Mouse (Mus musculus): ENCODE results near the gene Entpd3. TPM values are rescaled to one million over a fixed set of nuclear protein-coding genes. Genes with fewer than 3 reads are reported as not detected.

Gene Entpd3
- polyA plus RNA-seq, 1 experiment from 2014 or later = 0.33 TPM

DNA sequence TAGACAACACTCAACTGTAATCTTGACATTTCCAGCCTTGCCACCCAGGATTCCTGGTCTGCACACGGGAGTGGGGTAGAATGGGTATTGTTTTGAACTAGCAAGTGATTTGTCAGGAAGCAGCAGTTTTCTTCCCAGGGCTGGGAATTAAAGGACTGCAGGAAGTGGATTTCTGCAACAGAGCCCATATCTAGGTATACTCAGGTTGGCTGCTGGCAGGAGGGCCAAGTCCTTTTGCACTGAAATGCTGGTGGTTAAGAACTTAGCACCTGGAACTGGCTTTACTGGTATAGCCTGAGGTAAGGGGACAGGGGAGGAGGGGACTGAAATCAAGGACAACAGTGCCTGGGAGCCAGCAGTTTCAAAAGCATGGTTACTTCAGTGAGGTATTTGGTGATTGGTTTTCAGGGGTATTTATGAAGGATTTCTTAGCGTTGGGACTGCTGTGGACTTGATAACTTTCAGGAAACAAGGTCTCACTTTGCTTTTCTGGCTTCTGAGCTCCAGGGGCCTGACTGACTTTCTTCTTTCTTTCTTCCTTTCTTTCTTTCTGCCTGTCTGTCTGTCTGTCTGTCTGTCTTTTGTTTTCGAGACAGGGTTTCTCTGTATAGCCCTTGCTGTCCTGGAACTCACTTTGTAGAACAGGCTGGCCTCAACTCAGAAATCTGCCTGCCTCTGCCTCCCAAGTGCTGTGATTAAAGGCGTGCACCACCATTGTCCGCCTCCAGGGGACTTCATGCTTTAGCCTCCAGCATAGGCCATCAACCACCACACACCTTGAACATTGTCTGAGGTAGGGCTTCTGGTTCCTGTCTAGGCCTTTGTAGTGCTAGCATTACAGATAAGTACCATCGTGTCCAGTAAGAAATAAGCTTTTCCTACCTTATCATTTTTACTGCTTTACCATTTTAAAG lies 36.4 kb downstream of the Entpd3 start:
- H3K4me1 ChIP-seq = peaks cover 33% of the 10 kb centered on the region
- H3K27ac ChIP-seq = no peak overlapping the region
- H3K4me3 ChIP-seq = peak overlapping the region; percentile 78; the same call in 1 of the 2 replicates
- WGBS = 66% methylated on average over 6 of the region's 6 CpGs
- no peaks in the 10 kb centered on the region for H3K27me3 ChIP-seq (ENCODE audit: low read depth, poor library complexity, severe bottlenecking)
- H3K36me3 ChIP-seq = peaks cover 44% of the 10 kb centered on the region
- no peaks in the 10 kb centered on the region for H3K9me3 ChIP-seq (replicated peaks)
- no peak for DNase-seq (ENCODE audit: low spot score)

DNA sequence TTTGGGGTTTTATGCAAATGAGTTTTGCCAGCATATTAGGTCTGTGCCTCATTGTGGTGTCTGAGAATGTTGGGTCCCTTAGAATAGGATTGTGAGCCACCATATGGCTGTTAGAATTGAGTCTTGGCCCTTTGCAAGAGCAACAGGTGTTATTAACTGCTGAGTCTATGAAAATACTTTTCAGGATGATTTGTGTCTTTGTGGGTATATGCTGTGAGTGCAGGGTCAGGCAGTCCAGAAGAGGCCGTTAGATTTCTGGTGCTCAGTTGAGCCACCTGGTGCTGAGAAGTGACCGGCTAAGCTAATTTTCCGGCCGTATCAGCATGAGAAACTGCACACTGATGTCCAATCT lies 37.0 kb downstream of the Entpd3 start:
- Histone ChIP-seq H3K9me3 (replicated peaks) (no peaks in the 10 kb centered on the region), H3K4me3 (peak overlapping the region; percentile 78), H3K27me3 (ENCODE audit: low read depth, poor library complexity, severe bottlenecking) (no peaks in the 10 kb centered on the region), H3K36me3 (peaks cover 44% of the 10 kb centered on the region), H3K4me1 (peaks cover 34% of the 10 kb centered on the region), H3K27ac (no peak overlapping the region)
- no peak for DNase-seq (ENCODE audit: low spot score)
- WGBS = 11% methylated on average over 4 of the region's 4 CpGs

DNA sequence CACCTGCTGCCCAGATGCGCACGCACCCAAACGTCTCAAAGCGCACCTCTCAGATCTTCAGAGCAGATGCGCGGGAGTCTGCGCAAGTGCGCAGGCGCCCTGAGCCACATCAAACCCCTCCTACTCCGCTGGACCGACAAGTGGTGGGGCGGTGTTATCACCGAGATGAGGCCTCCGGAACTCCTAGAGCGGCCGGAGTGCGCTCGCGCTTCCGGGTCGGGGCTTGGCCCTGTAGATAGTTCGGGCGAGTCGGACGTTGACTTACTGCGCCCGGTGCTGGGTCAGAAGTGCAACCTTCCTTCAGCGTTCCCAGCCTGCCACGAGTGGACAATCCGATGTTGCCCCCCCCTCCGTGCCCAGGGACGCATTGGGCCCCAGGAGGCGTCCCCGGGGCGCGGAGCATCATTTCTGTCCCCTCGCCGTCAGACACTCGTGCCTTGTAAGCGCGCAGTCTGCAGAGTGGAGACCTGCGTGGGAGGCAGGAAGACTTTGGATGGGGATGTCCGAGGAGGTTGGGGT lies 37.6 kb downstream of the Entpd3 start:
- 2% methylated on average over 43 of the region's 43 CpGs for WGBS
- peak overlapping the region; percentile 88 for H3K27ac ChIP-seq

DNA sequence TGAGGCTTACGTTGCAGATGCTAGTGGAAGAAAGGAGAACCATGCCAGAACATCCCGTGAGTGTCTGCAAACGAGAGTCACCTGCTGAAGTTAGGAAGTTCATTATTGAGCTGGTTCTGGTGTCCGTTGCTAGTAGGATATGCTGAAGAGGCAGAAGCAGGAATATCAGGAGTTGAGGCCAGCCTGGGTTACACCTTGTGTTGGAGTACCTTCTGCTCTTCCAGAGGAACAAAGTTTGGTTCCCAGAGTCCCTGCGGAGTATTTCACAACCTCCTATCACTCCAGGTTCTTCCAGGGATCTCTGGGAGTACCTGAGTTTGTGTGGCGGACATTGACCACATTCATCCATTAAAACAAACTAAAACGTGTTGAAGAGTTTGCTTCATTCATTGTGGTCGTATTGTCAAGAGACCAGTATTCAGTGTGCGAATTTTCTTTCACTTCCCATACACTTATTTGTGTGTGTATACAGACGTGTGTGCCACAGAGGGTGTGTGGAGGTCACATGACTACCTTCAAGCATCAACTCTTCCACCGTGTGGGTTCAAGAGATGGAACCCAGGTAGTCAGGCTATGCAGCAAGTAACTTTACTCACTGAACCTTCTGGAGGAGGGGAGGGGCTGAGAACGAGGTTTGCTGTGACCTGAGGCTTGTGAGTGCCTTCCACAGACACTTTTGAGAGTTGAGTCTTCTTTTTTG lies 38.2 kb downstream of the Entpd3 start:
- Histone ChIP-seq H3K4me1 (peaks cover 38% of the 10 kb centered on the region), H3K27ac (peak overlapping the region; percentile 88), H3K27me3 (ENCODE audit: low read depth, poor library complexity, severe bottlenecking) (no peaks in the 10 kb centered on the region), H3K4me3 (peak overlapping the region; percentile 78), H3K9me3 (replicated peaks) (no peaks in the 10 kb centered on the region), H3K36me3 (peaks cover 36% of the 10 kb centered on the region)
- WGBS = 61% methylated on average over 12 of the region's 12 CpGs
- DNase-seq (ENCODE audit: low spot score) = no peak

More for the DNA sequence above, 37.6 kb downstream of the Entpd3 start:
- H3K4me1 ChIP-seq = peaks cover 38% of the 10 kb centered on the region
- H3K9me3 ChIP-seq (replicated peaks) = no peaks in the 10 kb centered on the region
- no peaks in the 10 kb centered on the region for H3K27me3 ChIP-seq (ENCODE audit: low read depth, poor library complexity, severe bottlenecking)
- peaks cover 43% of the 10 kb centered on the region for H3K36me3 ChIP-seq
- peak overlapping the region; percentile 78 for H3K4me3 ChIP-seq
- DNase-seq (ENCODE audit: low spot score) = peak; percentile 90

DNA sequence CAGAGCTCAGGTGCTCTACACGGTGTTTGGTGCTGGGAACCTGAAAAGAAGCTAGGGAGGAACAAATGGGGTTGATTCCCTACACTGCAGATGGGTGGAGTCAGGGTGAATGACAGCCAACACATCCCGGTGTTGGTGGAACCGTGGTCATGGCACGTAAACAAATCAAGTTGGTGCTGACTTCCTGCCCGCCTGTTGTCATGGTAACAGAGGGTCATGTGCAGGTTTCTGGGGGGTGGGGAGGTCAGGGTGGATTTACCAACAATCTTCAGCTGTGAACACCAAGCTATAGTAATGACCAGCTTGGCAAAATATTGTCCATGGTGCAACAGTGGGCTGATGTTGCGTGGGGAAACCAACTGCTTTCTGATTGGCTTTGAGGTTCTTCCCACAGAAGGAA lies 39.1 kb downstream of the Entpd3 start:
- Histone ChIP-seq H3K9me3 (replicated peaks) (no peaks in the 10 kb centered on the region), H3K27ac (no peak overlapping the region), H3K36me3 (peaks cover 28% of the 10 kb centered on the region), H3K4me3 (no peak overlapping the region), H3K27me3 (ENCODE audit: low read depth, poor library complexity, severe bottlenecking) (no peaks in the 10 kb centered on the region), H3K4me1 (peaks cover 41% of the 10 kb centered on the region)
- DNase-seq (ENCODE audit: low spot score) = no peak
- WGBS = 61% methylated on average over 6 of the region's 6 CpGs

DNA sequence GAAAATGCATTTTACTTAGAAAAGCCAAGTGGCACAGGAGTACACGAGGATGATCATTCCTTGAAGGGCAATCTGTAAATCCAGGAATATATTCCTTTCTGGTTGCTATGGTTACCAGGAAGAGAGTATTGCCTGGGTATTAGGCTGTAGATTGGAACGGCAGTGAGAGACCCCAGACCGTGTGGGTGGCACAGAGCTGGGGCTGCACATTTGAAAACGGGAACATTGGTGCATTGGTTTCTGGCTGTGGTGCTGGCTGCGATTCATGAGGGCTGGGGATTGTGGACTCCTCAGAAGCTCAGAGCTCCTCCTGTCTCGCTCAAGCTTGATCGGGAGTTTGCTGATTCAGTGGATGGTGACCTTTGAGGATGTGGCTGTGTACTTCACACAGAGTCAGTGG lies 40.2 kb downstream of the Entpd3 start:
- Histone ChIP-seq H3K36me3 (peaks cover 17% of the 10 kb centered on the region), H3K9me3 (replicated peaks) (no peaks in the 10 kb centered on the region), H3K27me3 (ENCODE audit: low read depth, poor library complexity, severe bottlenecking) (no peaks in the 10 kb centered on the region), H3K4me1 (peaks cover 41% of the 10 kb centered on the region), H3K4me3 (no peak overlapping the region), H3K27ac (no peak overlapping the region)
- DNase-seq (ENCODE audit: low spot score) = no peak
- 86% methylated on average over 7 of the region's 7 CpGs for WGBS

DNA sequence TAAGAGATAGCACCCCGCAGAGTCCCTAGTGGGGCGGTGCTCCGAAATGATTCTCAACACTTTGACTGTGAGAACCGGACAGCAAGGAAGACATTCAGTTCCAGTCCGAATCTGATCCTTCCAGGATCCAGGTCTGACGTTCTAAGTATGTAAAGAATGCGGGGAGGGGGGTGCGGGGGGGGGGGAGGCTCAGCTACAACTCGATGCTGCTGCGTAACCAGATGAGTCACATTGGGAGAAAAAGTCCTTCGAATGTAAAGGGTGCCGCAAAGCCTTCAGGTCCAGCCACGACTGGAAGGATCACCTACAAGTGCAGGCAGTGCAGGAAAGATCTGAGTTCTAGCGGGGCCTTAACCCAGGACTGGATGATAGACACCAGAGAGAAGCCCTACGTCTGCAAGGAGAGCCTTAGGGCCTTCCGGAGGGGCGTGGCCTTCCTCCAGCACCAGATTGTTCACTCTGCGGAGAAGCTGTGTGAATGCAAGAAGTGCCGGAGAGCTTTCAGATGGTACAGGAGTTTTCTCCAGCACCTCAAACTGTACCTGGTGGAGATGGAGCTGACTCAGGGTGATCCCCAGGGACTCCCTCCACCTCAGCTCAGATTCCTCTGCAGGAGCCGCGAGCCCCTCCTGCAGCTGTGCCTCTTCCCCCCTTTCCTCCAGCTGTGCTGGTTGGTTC lies 42.5 kb downstream of the Entpd3 start:
- H3K27ac ChIP-seq = peak overlapping the region; percentile 81
- no peaks in the 10 kb centered on the region for H3K9me3 ChIP-seq (replicated peaks)
- peaks cover 40% of the 10 kb centered on the region for H3K4me1 ChIP-seq
- peak overlapping the region; percentile 51 for H3K4me3 ChIP-seq
- H3K36me3 ChIP-seq = no peaks in the 10 kb centered on the region
- peak; percentile 76 for DNase-seq (ENCODE audit: low spot score)
- H3K27me3 ChIP-seq (ENCODE audit: low read depth, poor library complexity, severe bottlenecking) = no peaks in the 10 kb centered on the region
- 24% methylated on average over 21 of the region's 21 CpGs for WGBS

DNA sequence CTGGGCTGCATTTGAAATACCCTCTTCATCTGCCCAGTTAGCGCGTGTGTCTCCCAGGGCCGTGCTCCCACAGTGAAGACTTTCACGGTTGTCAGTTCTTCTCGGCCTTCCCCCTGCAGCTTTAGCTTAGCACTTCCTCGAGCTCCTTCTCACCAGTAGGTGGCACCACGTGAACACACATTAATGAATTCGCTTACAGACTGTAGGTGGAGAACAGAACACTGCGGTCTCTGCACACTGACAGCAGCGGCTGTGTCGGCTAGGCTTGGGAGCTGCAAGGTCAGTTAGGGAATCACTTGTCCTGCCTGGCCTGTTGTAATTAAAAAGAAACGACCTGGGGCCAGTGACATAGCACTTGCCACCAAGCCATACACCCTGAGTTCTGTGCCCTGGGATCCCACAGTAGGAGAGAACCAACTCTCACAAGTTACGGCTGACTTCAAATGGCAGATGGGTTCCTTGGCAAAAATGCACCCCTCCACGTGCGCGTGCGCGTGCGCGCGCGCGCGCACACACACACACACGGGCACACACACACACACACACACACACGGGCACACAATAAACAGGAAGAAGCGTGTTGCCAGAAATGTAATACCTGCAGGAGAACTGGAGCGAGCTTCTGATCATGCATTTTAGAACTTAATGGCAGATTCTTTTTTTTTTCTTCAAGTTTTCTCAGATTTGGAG lies 43.1 kb downstream of the Entpd3 start:
- no peaks in the 10 kb centered on the region for H3K36me3 ChIP-seq
- whole genome bisulfite sequencing = 14% methylated on average over 28 of the region's 28 CpGs
- H3K4me3 ChIP-seq = peak overlapping the region; percentile 51
- peak overlapping the region; percentile 81 for H3K27ac ChIP-seq
- DNase-seq (ENCODE audit: low spot score) = peak; percentile 83
- H3K4me1 ChIP-seq = peaks cover 33% of the 10 kb centered on the region
- no peaks in the 10 kb centered on the region for H3K27me3 ChIP-seq (ENCODE audit: low read depth, poor library complexity, severe bottlenecking)
- no peaks in the 10 kb centered on the region for H3K9me3 ChIP-seq (replicated peaks)

DNA sequence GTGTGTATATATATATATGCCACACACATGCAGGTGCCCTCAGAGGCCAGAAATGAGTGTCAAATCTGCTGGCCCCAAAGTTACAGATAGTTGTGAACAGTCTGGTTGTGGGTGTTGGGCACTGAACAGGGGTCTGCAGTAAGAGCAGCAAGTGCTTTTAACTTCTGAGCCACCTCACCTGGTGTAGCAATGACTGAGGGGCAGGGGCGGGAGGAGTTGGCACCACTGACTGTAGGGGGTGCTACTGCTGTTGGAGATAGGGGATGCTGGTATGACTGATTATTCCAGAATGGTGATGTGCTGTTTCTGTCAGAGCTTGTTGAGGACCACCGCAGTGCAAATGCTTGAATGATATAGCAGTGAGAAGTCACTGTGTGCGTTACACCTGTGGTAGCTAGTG lies 43.7 kb downstream of the Entpd3 start:
- 66% methylated on average over 3 of the region's 3 CpGs for WGBS
- no peaks in the 10 kb centered on the region for H3K27me3 ChIP-seq (ENCODE audit: low read depth, poor library complexity, severe bottlenecking)
- H3K4me3 ChIP-seq = peak overlapping the region; percentile 51; the same call in 1 of the 2 replicates
- DNase-seq (ENCODE audit: low spot score) = no peak
- H3K36me3 ChIP-seq = no peaks in the 10 kb centered on the region
- H3K9me3 ChIP-seq (replicated peaks) = no peaks in the 10 kb centered on the region
- no peak overlapping the region for H3K27ac ChIP-seq
- H3K4me1 ChIP-seq = peaks cover 29% of the 10 kb centered on the region

DNA sequence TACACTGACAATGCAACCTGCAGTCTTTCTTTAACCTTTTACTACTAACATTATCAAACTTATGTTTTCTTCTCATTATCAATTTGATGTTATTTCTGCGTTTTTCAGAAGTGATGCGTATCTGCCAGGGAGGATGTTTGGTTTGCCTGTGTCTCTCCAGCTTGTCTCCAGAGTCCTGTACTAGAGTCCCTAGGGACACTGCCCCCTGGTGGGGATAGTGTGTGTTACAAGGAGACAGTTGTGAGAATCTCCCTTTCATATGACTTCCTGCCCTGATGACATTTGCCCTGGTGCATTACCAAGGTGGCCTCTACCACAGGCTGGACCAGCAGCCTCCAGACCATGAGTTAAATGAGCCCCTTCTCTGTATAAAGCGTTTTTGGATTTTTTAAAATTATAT lies 46.9 kb downstream of the Entpd3 start:
- H3K4me3 ChIP-seq = no peak overlapping the region
- H3K9me3 ChIP-seq (replicated peaks) = no peaks in the 10 kb centered on the region
- WGBS = 18% methylated on average over 3 of the region's 3 CpGs
- no peak overlapping the region for H3K27ac ChIP-seq
- peaks cover 18% of the 10 kb centered on the region for H3K4me1 ChIP-seq
- H3K27me3 ChIP-seq (ENCODE audit: low read depth, poor library complexity, severe bottlenecking) = no peaks in the 10 kb centered on the region
- peak; percentile 88 for DNase-seq (ENCODE audit: low spot score)
- no peaks in the 10 kb centered on the region for H3K36me3 ChIP-seq

DNA sequence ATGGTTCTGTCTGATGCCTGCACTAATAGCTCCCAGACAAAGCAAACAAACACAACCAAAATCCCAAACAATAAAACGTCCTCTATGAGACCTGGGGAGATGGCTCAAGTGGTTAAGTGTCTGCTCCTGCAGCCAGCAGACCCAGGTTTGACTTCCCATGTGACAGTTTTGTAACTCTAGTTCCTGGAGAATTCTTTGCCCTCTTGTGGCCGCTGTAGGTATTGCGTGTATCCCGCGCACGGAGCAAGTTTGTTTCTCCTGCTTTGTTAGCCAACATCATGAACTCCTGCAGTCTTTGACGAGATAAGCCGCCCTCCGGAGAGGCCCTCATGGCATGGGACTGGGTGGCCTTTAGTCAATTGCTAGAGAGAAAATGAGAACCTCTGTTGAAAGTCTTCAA lies 51.9 kb downstream of the Entpd3 start:
- Histone ChIP-seq H3K27ac (no peak overlapping the region), H3K36me3 (no peaks in the 10 kb centered on the region), H3K9me3 (replicated peaks) (no peaks in the 10 kb centered on the region), H3K4me1 (peaks cover 14% of the 10 kb centered on the region), H3K4me3 (no peak overlapping the region), H3K27me3 (ENCODE audit: low read depth, poor library complexity, severe bottlenecking) (no peaks in the 10 kb centered on the region)
- WGBS = 14% methylated on average over 9 of the region's 9 CpGs
- DNase-seq (ENCODE audit: low spot score) = peak; percentile 91

DNA sequence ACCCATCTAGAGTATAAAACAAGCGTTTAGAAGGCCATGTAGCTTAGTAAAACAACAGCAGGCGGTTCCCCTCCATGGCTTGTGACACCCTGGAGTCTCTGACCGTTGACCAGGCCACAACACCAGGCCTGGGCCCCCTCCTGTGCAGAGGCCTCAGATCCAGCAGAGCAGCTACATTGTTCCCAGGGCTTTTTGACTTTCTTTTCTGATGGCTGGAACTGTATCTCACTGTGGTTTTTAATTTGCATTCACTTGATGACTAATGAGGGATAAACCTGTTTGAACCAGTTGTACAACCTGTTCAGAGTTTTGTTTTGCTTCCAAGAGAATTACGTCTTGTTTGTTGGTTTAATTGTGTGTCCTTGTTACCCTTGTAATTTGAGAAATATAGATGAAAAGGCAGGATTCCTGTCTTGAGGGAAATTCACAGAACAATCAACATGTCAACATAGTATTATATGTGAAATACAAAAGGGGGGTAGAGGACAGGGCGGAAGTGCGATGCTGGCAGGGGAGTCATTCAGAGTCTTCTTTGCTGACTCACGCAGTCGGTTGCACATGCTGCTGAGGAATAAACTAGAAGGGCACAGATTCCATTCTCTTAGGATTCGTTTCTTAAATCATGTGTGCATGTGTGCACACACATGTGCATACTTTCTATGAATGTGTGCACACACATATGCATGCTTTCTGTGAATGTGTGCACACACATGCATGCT lies 53.9 kb downstream of the Entpd3 start:
- Histone ChIP-seq H3K36me3 (no peaks in the 10 kb centered on the region), H3K27me3 (ENCODE audit: low read depth, poor library complexity, severe bottlenecking) (no peaks in the 10 kb centered on the region), H3K4me1 (peaks cover 14% of the 10 kb centered on the region), H3K4me3 (no peak overlapping the region), H3K27ac (no peak overlapping the region), H3K9me3 (replicated peaks) (no peaks in the 10 kb centered on the region)
- WGBS = 72% methylated on average over 9 of the region's 9 CpGs
- DNase-seq (ENCODE audit: low spot score) = no peak

Data from limb, embryonic 10.5 days (tissue).